Mouse (Mus musculus): ENCODE results near the gene Ccdc172. TPM values are rescaled to one million over a fixed set of nuclear protein-coding genes. Genes with fewer than 3 reads are reported as not detected.

Gene Ccdc172
- polyA plus RNA-seq, 1 experiment from 2014 or later = not detected

GRCm38 (mm10) chr19:58586046-58586445 lies 74.3 kb downstream of the Ccdc172 start:
- no peak overlapping the region for H3K4me2 ChIP-seq (ENCODE audit: low read length)
- no peak overlapping the region for H3K4me3 ChIP-seq (replicated peaks; ENCODE audit: low read depth, low read length)
- no peak for ATAC-seq (ENCODE audit: low FRiP score, low TSS enrichment)
- no peak overlapping the region for H3K9ac ChIP-seq (replicated peaks; ENCODE audit: low read length)
- WGBS = 70% methylated on average over 2 of the region's 2 CpGs
- no peaks in the 10 kb centered on the region for H3K36me3 ChIP-seq (ENCODE audit: control insufficient read depth, insufficient read depth, low read length)
- H3K27me3 ChIP-seq (ENCODE audit: control insufficient read depth, insufficient read depth, low read length) = no peaks in the 10 kb centered on the region
- H3K4me1 ChIP-seq (ENCODE audit: control insufficient read depth, insufficient read depth, low read length) = no peaks in the 10 kb centered on the region
- no peak for DNase-seq
- H3K27ac ChIP-seq (replicated peaks; ENCODE audit: low read depth, low read length) = no peak overlapping the region
- no peaks in the 10 kb centered on the region for H3K9me3 ChIP-seq (ENCODE audit: control insufficient read depth, low read length)

GRCm38 (mm10) chr19:58590251-58590936 lies 78.6 kb downstream of the Ccdc172 start:
- no peaks in the 10 kb centered on the region for H3K36me3 ChIP-seq (ENCODE audit: control insufficient read depth, insufficient read depth, low read length)
- no peak overlapping the region for H3K4me2 ChIP-seq (ENCODE audit: low read length)
- no peaks in the 10 kb centered on the region for H3K27me3 ChIP-seq (ENCODE audit: control insufficient read depth, insufficient read depth, low read length)
- H3K4me1 ChIP-seq (ENCODE audit: control insufficient read depth, insufficient read depth, low read length) = no peaks in the 10 kb centered on the region
- DNase-seq (no peak), ATAC-seq (ENCODE audit: low FRiP score, low TSS enrichment) (no peak)
- no peak overlapping the region for H3K4me3 ChIP-seq (replicated peaks; ENCODE audit: low read depth, low read length)
- no peak overlapping the region for H3K27ac ChIP-seq (replicated peaks; ENCODE audit: low read depth, low read length)
- no peak overlapping the region for H3K9ac ChIP-seq (replicated peaks; ENCODE audit: low read length)
- 72% methylated on average over 6 of the region's 6 CpGs for WGBS
- H3K9me3 ChIP-seq (ENCODE audit: control insufficient read depth, low read length) = no peaks in the 10 kb centered on the region; the same call in 1 of the 2 replicates

GRCm38 (mm10) chr19:58600381-58600780 lies 88.6 kb downstream of the Ccdc172 start:
- DNase-seq (no peak), ATAC-seq (ENCODE audit: low FRiP score, low TSS enrichment) (no peak)
- 87% methylated on average over 5 of the region's 5 CpGs for WGBS

More at GRCm38 (mm10) chr19:58600381-58600780, 88.6 kb downstream of the Ccdc172 start:
- no peak overlapping the region for H3K4me3 ChIP-seq (replicated peaks; ENCODE audit: low read depth, low read length)
- no peaks in the 10 kb centered on the region for H3K27me3 ChIP-seq (ENCODE audit: control insufficient read depth, insufficient read depth, low read length)
- no peak overlapping the region for H3K27ac ChIP-seq (replicated peaks; ENCODE audit: low read depth, low read length)
- H3K36me3 ChIP-seq (ENCODE audit: control insufficient read depth, insufficient read depth, low read length) = no peaks in the 10 kb centered on the region
- no peaks in the 10 kb centered on the region for H3K9me3 ChIP-seq (ENCODE audit: control insufficient read depth, low read length)
- H3K4me2 ChIP-seq (ENCODE audit: low read length) = no peak overlapping the region
- H3K4me1 ChIP-seq (ENCODE audit: control insufficient read depth, insufficient read depth, low read length) = no peaks in the 10 kb centered on the region
- H3K9ac ChIP-seq (replicated peaks; ENCODE audit: low read length) = no peak overlapping the region

Other genes with a start within 250 kb of the Ccdc172 start
- 34.7 and 40.5 TPM in 2 replicates for gene Gfra1, start 56.1 kb upstream of the Ccdc172 start, polyA plus RNA-seq (2014; fragmentation: Nextera tagmentation; extraction: Ambion mirVana)
- gene Pnlip, start 140.5 kb downstream of the Ccdc172 start, polyA plus RNA-seq (2014; fragmentation: Nextera tagmentation; extraction: Ambion mirVana) = 0.15 TPM in 1 of 2 replicates, not detected in the other
- gene Pnliprp1, start 216.9 kb downstream of the Ccdc172 start, polyA plus RNA-seq (2014; fragmentation: Nextera tagmentation; extraction: Ambion mirVana) = not detected in 2 replicates
- not detected in 2 replicates for gene Pnliprp2, start 247.7 kb downstream of the Ccdc172 start, polyA plus RNA-seq (2014; fragmentation: Nextera tagmentation; extraction: Ambion mirVana)